Mouse (Mus musculus) hematopoietic stem cell, adult 5-6 weeks (primary cell): ENCODE results near the gene Rhox3f. TPM values are rescaled to one million over a fixed set of nuclear protein-coding genes. Genes with fewer than 3 reads are reported as not detected.
"Not testable (repeated sequence)": the region's sequence is repeated elsewhere in the genome, so short reads cannot be mapped to it uniquely, and the experiment has no call there.

Source experiments
- ATAC-seq, 2 experiments: fragments of 125-278 bp in 1 of 2; replicated peaks in 1 of 2; 2 replicates each; pipeline ENCODE4 v1.8.0; 2016 to 2017; ENCODE audit warnings: inconsistent platforms in 2 of 2, mild to moderate bottlenecking in 2 of 2, moderate number of reproducible peaks in 2 of 2, low read depth in 1 of 2, moderate TSS enrichment in 1 of 2; ENCODE audit not compliant: low FRiP score in 2 of 2, poor library complexity in 2 of 2, severe bottlenecking in 2 of 2, insufficient read depth in 1 of 2, low TSS enrichment in 1 of 2
- total RNA-seq: library from RNA; stranded (forward); fragments of 172-1452, 232-1000 nt; gene quantifications from 2 replicates; pipeline ENCODE4 v1.2.3, GENCODE M21; 2017

Gene Rhox3f
- total RNA-seq = not detected in 2 replicates

DNA sequence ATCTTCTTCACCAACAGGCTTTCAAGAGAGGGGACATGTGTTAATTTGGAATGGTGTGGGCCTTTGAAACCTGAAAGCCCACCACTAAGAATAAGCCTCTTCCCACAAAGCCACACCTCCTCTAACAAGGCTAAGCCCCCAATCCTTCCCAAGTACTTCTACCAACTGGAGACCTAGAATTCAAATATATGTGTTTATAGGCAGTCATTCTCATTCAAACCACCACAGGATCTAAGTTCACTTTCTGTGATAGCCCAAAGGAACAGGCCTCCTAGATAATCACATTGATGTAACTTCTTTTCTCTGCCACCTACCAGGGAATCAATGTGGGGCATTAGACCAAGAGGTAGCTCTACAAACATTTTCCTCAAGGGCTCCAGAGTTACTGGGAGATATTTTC, at the start of gene Rhox3f:
Gene Rhox3f (plus strand): TSS at position 301 of the 400 bp plus-strand sequence.
- not testable (repeated sequence) for ATAC-seq

DNA sequence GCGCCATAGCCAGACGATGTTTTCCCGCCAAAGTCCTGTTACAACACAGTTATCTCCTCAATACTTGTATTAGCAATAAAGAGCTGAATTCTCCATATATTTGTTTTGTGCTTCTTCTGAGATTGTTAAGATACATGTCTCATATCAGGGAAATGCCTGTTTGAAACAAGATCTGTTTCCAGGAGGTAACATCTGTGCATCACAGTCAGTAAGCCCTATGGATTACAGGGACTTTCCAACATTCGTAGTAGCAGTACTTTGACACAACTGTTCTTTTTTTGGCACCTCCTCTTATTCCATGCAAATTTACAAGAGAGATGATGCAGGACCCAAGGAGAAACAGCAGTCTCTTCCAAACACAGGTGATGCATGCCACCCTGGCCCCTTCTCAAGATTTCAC, 39.1 kb upstream of the Rhox3f start, which contains the start of gene Rhox3e:
Gene Rhox3e (plus strand): TSS at position 301 of the 400 bp plus-strand sequence.
- ATAC-seq = not testable (repeated sequence)

DNA sequence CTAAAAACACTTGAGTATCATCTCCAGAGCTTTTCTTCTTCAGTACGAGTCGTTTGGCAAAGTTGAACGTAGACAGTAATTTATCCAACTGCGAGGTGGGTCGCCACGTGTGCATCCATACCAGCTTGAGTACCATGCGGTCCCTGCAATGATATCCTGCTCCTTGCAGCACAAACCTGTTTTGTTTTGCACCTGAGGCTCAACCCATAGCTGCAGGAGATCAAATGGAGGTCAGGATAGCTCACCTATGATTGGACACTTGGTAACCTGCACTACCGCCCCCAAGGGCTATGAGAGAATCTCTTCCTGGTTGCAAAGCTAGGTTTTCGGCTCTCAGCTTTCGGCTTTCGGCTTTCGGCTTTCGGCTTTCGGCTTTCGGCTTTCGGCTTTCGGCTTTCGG, 23.7 kb upstream of the Rhox3f start, which contains the start of gene Rhox4e:
Gene Rhox4e (plus strand): TSS at position 301 of the 400 bp plus-strand sequence.
- ATAC-seq = not testable (repeated sequence)

DNA sequence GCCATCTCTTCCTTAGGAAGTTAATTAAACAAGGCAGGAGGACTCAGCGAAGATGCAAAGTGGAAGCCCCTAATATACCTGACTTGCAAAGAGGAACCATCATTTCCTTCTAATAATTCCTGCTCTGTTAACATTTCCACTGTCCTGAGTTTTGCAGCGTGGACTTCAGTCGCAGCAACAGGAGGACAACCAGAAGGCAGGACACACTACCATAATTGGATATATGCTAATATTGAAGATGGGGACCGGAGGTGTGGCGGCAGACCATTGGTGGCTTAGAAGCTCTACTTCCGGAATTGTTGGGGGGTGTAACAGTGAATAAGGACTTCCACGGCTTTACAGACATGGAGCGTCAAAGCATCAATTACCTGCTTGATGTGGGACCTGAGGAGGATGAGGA, 9.7 kb upstream of the Rhox3f start, which contains the start of gene Rhox2f:
Gene Rhox2f (plus strand): TSS at position 301 of the 400 bp plus-strand sequence.
- ATAC-seq = not testable (repeated sequence)

DNA sequence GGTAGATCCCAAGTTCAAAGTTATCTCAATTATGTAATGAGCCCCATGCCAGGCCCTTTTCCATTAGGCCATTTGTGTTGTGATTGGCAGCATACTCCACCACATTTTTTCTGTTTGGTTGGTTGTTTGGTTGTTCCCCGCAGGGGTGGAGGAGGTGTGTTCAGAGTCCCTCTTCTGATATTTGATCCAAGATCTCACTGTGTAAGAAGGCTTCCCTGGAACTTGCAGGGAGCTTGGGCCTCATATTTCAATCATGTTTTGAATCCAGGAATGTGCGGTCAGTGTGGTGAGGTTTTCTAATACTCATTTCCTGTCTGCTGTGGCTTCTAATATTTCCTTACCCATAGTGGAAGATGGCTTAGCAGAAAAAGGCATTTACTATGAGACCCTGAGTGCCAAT, 8.2 kb upstream of the Rhox3f start:
- ATAC-seq = not testable (repeated sequence)

DNA sequence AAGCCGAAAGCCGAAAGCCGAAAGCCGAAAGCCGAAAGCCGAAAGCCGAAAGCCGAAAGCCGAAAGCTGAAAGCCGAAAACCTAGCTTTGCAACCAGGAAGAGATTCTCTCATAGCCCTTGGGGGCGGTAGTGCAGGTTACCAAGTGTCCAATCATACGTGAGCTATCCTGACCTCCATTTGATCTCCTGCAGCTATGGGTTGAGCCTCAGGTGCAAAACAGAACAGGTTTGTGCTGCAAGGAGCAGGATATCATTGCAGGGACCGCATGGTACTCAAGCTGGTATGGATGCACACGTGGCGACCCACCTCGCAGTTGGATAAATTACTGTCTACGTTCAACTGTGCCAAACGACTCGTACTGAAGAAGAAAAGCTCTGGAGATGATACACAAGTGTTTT, 26.8 kb downstream of the Rhox3f start, which contains the start of gene Rhox4f:
Gene Rhox4f (minus strand): TSS at position 101 of the 400 bp plus-strand sequence.
- ATAC-seq = not testable (repeated sequence)

DNA sequence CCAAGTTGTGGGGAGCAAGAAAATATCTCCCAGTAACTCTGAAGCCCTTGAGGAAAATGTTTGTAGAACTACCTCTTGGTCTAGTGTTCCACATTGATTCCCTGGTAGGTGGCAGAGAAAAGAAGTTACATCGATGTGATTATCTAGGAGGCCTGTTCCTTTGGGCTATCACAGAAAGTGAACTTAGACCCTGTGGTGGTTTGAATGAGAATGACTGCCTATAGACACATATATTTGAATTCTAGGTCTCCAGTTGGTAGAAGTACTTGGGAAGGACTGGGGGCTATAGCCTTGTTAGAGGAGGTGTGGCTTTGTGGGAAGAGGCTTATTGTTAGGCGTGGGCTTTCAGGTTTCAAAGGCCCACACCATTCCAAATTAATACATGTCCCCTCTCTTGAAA, 47.7 kb downstream of the Rhox3f start, which contains the start of gene Rhox3g:
Gene Rhox3g (minus strand): TSS at position 101 of the 400 bp plus-strand sequence.
- not testable (repeated sequence) for ATAC-seq

Other genes starting within 250 kb of the Rhox3f start
- not detected in 2 replicates for gene Rhox3a2, start 201.0 kb upstream of the Rhox3f start, total RNA-seq
- not detected in 2 replicates for gene Rhox4a2, start 190.1 kb upstream of the Rhox3f start, total RNA-seq
- gene Rhox2b, start 168.9 kb upstream of the Rhox3f start, total RNA-seq = not detected in 2 replicates
- gene Rhox4b, start 148.5 kb upstream of the Rhox3f start, total RNA-seq = not detected in 2 replicates
- not detected in 2 replicates for gene Rhox2c, start 127.3 kb upstream of the Rhox3f start, total RNA-seq
- not detected in 2 replicates for gene Rhox3c, start 122.4 kb upstream of the Rhox3f start, total RNA-seq
- not detected in 2 replicates for gene Rhox4c, start 100.7 kb upstream of the Rhox3f start, total RNA-seq
- not detected in 2 replicates for gene Rhox2d, start 87.6 kb upstream of the Rhox3f start, total RNA-seq
- not detected in 2 replicates for gene Rhox4d, start 66.6 kb upstream of the Rhox3f start, total RNA-seq
- gene Rhox2e, start 50.5 kb upstream of the Rhox3f start, total RNA-seq = not detected in 2 replicates
- not detected in 2 replicates for gene Rhox3e, start 39.0 kb upstream of the Rhox3f start, total RNA-seq
- not detected in 2 replicates for gene Rhox4e, start 23.6 kb upstream of the Rhox3f start, total RNA-seq
- gene Rhox2f, start 9.6 kb upstream of the Rhox3f start, total RNA-seq = not detected in 2 replicates
- not detected in 2 replicates for gene Rhox4f, start 26.7 kb downstream of the Rhox3f start, total RNA-seq
- not detected in 2 replicates for gene Rhox3g, start 47.6 kb downstream of the Rhox3f start, total RNA-seq
- not detected in 2 replicates for gene Rhox2g, start 62.5 kb downstream of the Rhox3f start, total RNA-seq
- not detected in 2 replicates for gene Rhox4g, start 70.3 kb downstream of the Rhox3f start, total RNA-seq
- gene Rhox3h, start 87.8 kb downstream of the Rhox3f start, total RNA-seq = not detected in 2 replicates
- gene Rhox2h, start 92.3 kb downstream of the Rhox3f start, total RNA-seq = not detected in 2 replicates
- not detected in 2 replicates for gene Rhox5, start 223.8 kb downstream of the Rhox3f start, total RNA-seq
- gene Rhox6, start 245.9 kb downstream of the Rhox3f start, total RNA-seq = not detected in 2 replicates